Comparison of ENCODE assay signal across 8 mouse cellular contexts in genomic region chr12:79296126-79296816, GRCm38 (mm10). TPM values are rescaled to one million over a fixed set of nuclear protein-coding genes. Genes with fewer than 3 reads are reported as not detected.
A peak's percentile ranks its signal among the peaks of the same experiment; 100 is the strongest.
DNase-seq lines count a peak whose midpoint lies in the region; ATAC-seq and TF ChIP-seq lines count a peak whose summit lies in the region.

TSS of gene Zfyve26 (minus strand) at chr12:79296304.

- peak within 1 kb of the TSS; percentile 88 for H3K27ac ChIP-seq in hindbrain, embryonic 10.5 days
- peak within 1 kb of the TSS; percentile 74 for H3K27ac ChIP-seq in lung, postnatal 0 days (ENCODE audit: low read length)

- H3K9ac ChIP-seq in lung, postnatal 0 days (replicated peaks; ENCODE audit: low read depth): peak within 1 kb of the TSS; percentile 62

- peak within 1 kb of the TSS; percentile 83 for H3K4me3 ChIP-seq in hindbrain, embryonic 10.5 days
- peak within 1 kb of the TSS; percentile 71 for H3K4me3 ChIP-seq in lung, postnatal 0 days (ENCODE audit: low read depth, low read length)

- no peaks in the 10 kb centered on the region for H3K9me3 ChIP-seq in hindbrain, embryonic 10.5 days
- no peaks in the 10 kb centered on the region for H3K9me3 ChIP-seq in lung, postnatal 0 days (ENCODE audit: low read length)

- peaks cover 11% of the 10 kb centered on the region for H3K36me3 ChIP-seq in hindbrain, embryonic 10.5 days
- 0 out of 2 replicates have a peak, but pooled peaks cover 5% of the 10 kb centered on the region for H3K36me3 ChIP-seq in lung, postnatal 0 days (ENCODE audit: insufficient read depth, low read length)

- peak; percentile 99 for ATAC-seq in frontal cortex, adult (ENCODE audit: low TSS enrichment)
- peak; percentile 97 for ATAC-seq in lung, postnatal 0 days

- 0 out of 2 replicates have a peak, but pooled peaks have one; percentile 25 for TF ChIP-seq EP300 in lung, postnatal 0 days (IDR thresholded peaks at IDR 0.05)

- DNase-seq in MN1 (ENCODE audit: low spot score): peak; percentile 97
- peak; percentile 95 for DNase-seq in cerebellum, adult 9-10 months
- peak; percentile 93 for DNase-seq in hindbrain, embryonic 10.5 days (ENCODE audit: low spot score)
- DNase-seq in layer of hippocampus, adult 9-11 months: peak; percentile 97
- peak; percentile 99 for DNase-seq in lung, postnatal 0 days (ENCODE audit: low spot score)
- DNase-seq in ovary, postnatal 14 days (ENCODE audit: low spot score): peak; percentile 80
- DNase-seq in thymus, postnatal 14 days: peak; percentile 91

- peak within 1 kb of the TSS; percentile 87 for H3K4me2 ChIP-seq in lung, postnatal 0 days (replicated peaks; ENCODE audit: low read depth, low read length)

- no peaks in the 10 kb centered on the region for H3K27me3 ChIP-seq in hindbrain, embryonic 10.5 days (ENCODE audit: insufficient read depth, poor library complexity, severe bottlenecking)
- no peaks in the 10 kb centered on the region for H3K27me3 ChIP-seq in lung, postnatal 0 days (replicated peaks; ENCODE audit: insufficient read depth, low read length)

- under 1% methylated on average over 29 of the region's 29 CpGs for WGBS in hindbrain, embryonic 10.5 days
- WGBS in lung, postnatal 0 days: 1% methylated on average over 29 of the region's 29 CpGs

- peak; percentile 35 for TF ChIP-seq CTCF in lung, postnatal 0 days (IDR thresholded peaks at IDR 0.05)

- H3K4me1 ChIP-seq in hindbrain, embryonic 10.5 days (replicated peaks): peaks cover 26% of the 10 kb centered on the region
- peaks cover 6% of the 10 kb centered on the region; the same call in 1 of the 2 replicates for H3K4me1 ChIP-seq in lung, postnatal 0 days (ENCODE audit: insufficient read depth, low read depth, low read length)

RNA-seq across cellular contexts. Expression of gene Zfyve26, which starts in this region (rescaled TPM):
- polyA plus RNA-seq in hindbrain, embryonic 10.5 days (2016; fragmentation: Nextera tagmentation; extraction: Ambion mirVana): 11.8 and 15.9 TPM in 2 replicates
- polyA plus RNA-seq in lung, postnatal 0 days (2015; fragmentation: Nextera tagmentation; extraction: Ambion mirVana): 7.0 and 8.0 TPM in 2 replicates

Comparison
In these comparisons a context has a peak if more than half of its experiments do, and no peak if none do; other contexts are left out.
1. Peak in every context shown above with its lines: DNase-seq, ATAC-seq, H3K4me3 ChIP-seq and H3K27ac ChIP-seq.